18 mouse cellular contexts compared by ENCODE assay signal in genomic region chr5:52080268-52080667, GRCm38 (mm10).
DNase-seq lines count a peak whose midpoint lies in the region; ATAC-seq and TF ChIP-seq lines count a peak whose summit lies in the region.
"Had no signal": no experiment of that assay in that cellular context is flagged by ENCODE, and none has a peak within 500 bp of the region (broad histone marks: within the 10 kb centered on the region; RNA-seq: fewer than 3 reads in every experiment).

No protein-coding gene starts in this region.

- no peaks in the 10 kb centered on the region for H3K9me3 ChIP-seq in lung, postnatal 0 days (ENCODE audit: low read length)
- H3K9me3 ChIP-seq: embryonic facial prominence, embryonic 12.5 days; intestine, embryonic 15.5 days; kidney, embryonic 15.5 days; limb, embryonic 13.5 days; neural tube, embryonic 12.5 days had no signal

- no peak for TF ChIP-seq CTCF in lung, postnatal 0 days (IDR thresholded peaks at IDR 0.05)

- no peaks in the 10 kb centered on the region for H3K36me3 ChIP-seq in lung, postnatal 0 days (ENCODE audit: insufficient read depth, low read length)
- H3K36me3 ChIP-seq: embryonic facial prominence, embryonic 12.5 days; intestine, embryonic 15.5 days; kidney, embryonic 15.5 days; limb, embryonic 13.5 days; neural tube, embryonic 12.5 days had no signal

- H3K27me3 ChIP-seq in lung, postnatal 0 days (replicated peaks; ENCODE audit: insufficient read depth, low read length), result no peaks in the 10 kb centered on the region
- H3K27me3 ChIP-seq: CH12.LX; embryonic facial prominence, embryonic 12.5 days; intestine, embryonic 15.5 days; kidney, embryonic 15.5 days; neural tube, embryonic 12.5 days had no signal

- no peak overlapping the region for H3K27ac ChIP-seq in lung, postnatal 0 days (ENCODE audit: low read length)
- H3K27ac ChIP-seq: embryonic facial prominence, embryonic 12.5 days; intestine, embryonic 15.5 days; kidney, embryonic 15.5 days; limb, embryonic 13.5 days; liver, embryonic 14.5 days; neural tube, embryonic 12.5 days had no signal

- intact Hi-C loops in left cerebral cortex, postnatal 4 days (cut with DNase I), result no loop called here

- DNase-seq in frontal cortex, postnatal 14 days (ENCODE audit: low spot score in 2 of 2), result no peak
- DNase-seq in lung, postnatal 0 days (ENCODE audit: low spot score), result peak; percentile 4
- DNase-seq in lung, postnatal 14 days, result no peak
- DNase-seq in cerebellum, adult 9-11 months, result peak; percentile 78
- peak; percentile 67 for DNase-seq in left cerebral cortex, postnatal 4 days
- DNase-seq in T-cell, adult 2 months (ENCODE audit: low spot score), result no peak
- DNase-seq: adrenal gland, adult 8-10 months; heart, adult 18-20 months; thymus, postnatal 4 days had no signal

- H3K4me3 ChIP-seq in lung, postnatal 0 days (ENCODE audit: low read depth, low read length), result no peak overlapping the region
- H3K4me3 ChIP-seq: embryonic facial prominence, embryonic 12.5 days; intestine, embryonic 15.5 days; kidney, embryonic 15.5 days; limb, embryonic 13.5 days; neural tube, embryonic 12.5 days had no signal

- H3K4me1 ChIP-seq in lung, postnatal 0 days (ENCODE audit: insufficient read depth, low read depth, low read length), result no peaks in the 10 kb centered on the region
- H3K4me1 ChIP-seq: embryonic facial prominence, embryonic 12.5 days; intestine, embryonic 15.5 days; kidney, embryonic 15.5 days; limb, embryonic 13.5 days; neural tube, embryonic 12.5 days had no signal

- no peak overlapping the region for H3K4me2 ChIP-seq in lung, postnatal 0 days (replicated peaks; ENCODE audit: low read depth, low read length)
- H3K4me2 ChIP-seq: embryonic facial prominence, embryonic 12.5 days; intestine, embryonic 15.5 days; kidney, embryonic 15.5 days; limb, embryonic 13.5 days; neural tube, embryonic 12.5 days had no signal

- H3K9ac ChIP-seq in lung, postnatal 0 days (replicated peaks; ENCODE audit: low read depth), result no peak overlapping the region
- H3K9ac ChIP-seq: embryonic facial prominence, embryonic 12.5 days; intestine, embryonic 15.5 days; kidney, embryonic 15.5 days; limb, embryonic 13.5 days; liver, embryonic 14.5 days; neural tube, embryonic 12.5 days had no signal

- WGBS in lung, postnatal 0 days, result 48% methylated on average over 4 of the region's 4 CpGs

- peak; percentile 62; the same call in 1 of the 2 replicates for ATAC-seq in frontal cortex, adult (ENCODE audit: low TSS enrichment)
- no peak for ATAC-seq in lung, postnatal 0 days
- ATAC-seq in inflammation-experienced regulatory T-cells, adult 6 months, result no peak
- ATAC-seq: intestine, embryonic 15.5 days had no signal

- no peak for TF ChIP-seq EP300 in lung, postnatal 0 days (IDR thresholded peaks at IDR 0.05)

Comparison
In these comparisons a context has a peak if more than half of its experiments do, and no peak if none do; other contexts are left out.
1. DNase-seq: peak in lung, postnatal 0 days (single experiment), cerebellum, adult 9-11 months (single experiment) and left cerebral cortex, postnatal 4 days (single experiment); none in frontal cortex, postnatal 14 days (0 of 2), lung, postnatal 14 days (single experiment) and T-cell, adult 2 months (single experiment).